Mouse (Mus musculus) embryonic facial prominence, embryonic 11.5 days (tissue): Measurements from ENCODE around the gene Col1a1. TPM values are rescaled to one million over a fixed set of nuclear protein-coding genes. Genes with fewer than 3 reads are reported as not detected.
"Not testable (repeated sequence)": the region's sequence is repeated elsewhere in the genome, so short reads cannot be mapped to it uniquely, and the experiment has no call there.

Source experiments
- ATAC-seq: fragments of 200-750 bp; cut with Nextera tagmentation; replicated peaks from 2 replicates; pipeline ENCODE4 v1.8.0; 2017; ENCODE audit warnings: low read depth; ENCODE audit not compliant: insufficient number of reproducible peaks, low FRiP score, low TSS enrichment
- DNase-seq: peaks from one replicate; pipeline ENCODE4 v3.0.0-alpha.2; 2015; ENCODE audit warnings: low spot score
- H3K27ac ChIP-seq: fragments of 300-500 bp; sonication (generic); replicated peaks from 2 replicates; pipeline ENCODE4 v1.5.1; 2014; ENCODE audit warnings: mild to moderate bottlenecking, low read depth, low read length, control low read depth
- H3K27me3 ChIP-seq: fragments of 300-500 bp; sonication (generic); 2 replicates; pipeline ENCODE4 v1.6.1; 2014; ENCODE audit warnings: mild to moderate bottlenecking, low read length, moderate library complexity, mixed read lengths; ENCODE audit not compliant: control insufficient read depth, insufficient read depth
- H3K36me3 ChIP-seq: fragments of 300-500 bp; sonication (generic); replicated peaks from 2 replicates; pipeline ENCODE4 v1.6.1; 2014; ENCODE audit warnings: low read depth, mild to moderate bottlenecking, low read length, moderate library complexity, mixed read lengths; ENCODE audit not compliant: control insufficient read depth, insufficient read depth
- H3K4me1 ChIP-seq: fragments of 300-500 bp; sonication (generic); 2 replicates; pipeline ENCODE4 v1.6.1; 2014; ENCODE audit warnings: low read length, mixed read lengths; ENCODE audit not compliant: control insufficient read depth, insufficient read depth
- H3K4me2 ChIP-seq: fragments of 300-500 bp; sonication (generic); 2 replicates; pipeline ENCODE4 v1.6.1; 2014; ENCODE audit warnings: low read depth, mild to moderate bottlenecking, control low read depth, low read length, moderate library complexity
- H3K4me3 ChIP-seq: fragments of 300-500 bp; sonication (generic); 2 replicates; pipeline ENCODE4 v1.5.1; 2014; ENCODE audit warnings: low read depth, low read length, control low read depth
- H3K9ac ChIP-seq: fragments of 300-500 bp; sonication (generic); replicated peaks from 2 replicates; pipeline ENCODE4 v1.6.1; 2014; ENCODE audit warnings: mild to moderate bottlenecking, control low read depth, low read length
- H3K9me3 ChIP-seq: fragments of 300-500 bp; sonication (generic); replicated peaks from 2 replicates; pipeline ENCODE4 v1.6.1; 2016; ENCODE audit warnings: mild to moderate bottlenecking, low read length, inconsistent platforms, mixed read lengths; ENCODE audit not compliant: control insufficient read depth
- WGBS: fragments of 180-500 bp; shearing (Covaris S2); extraction: QIAGEN DNeasy Blood & Tissue Kit; methylation state at CpG from one replicate; pipeline ENCODE4 v1.1.7; 2014; 5-methylcytosine and 5-hydroxymethylcytosine counted together
- polyA plus RNA-seq: library from polyadenylated mRNA; unstranded; fragments of >200 nt; fragmentation: Nextera tagmentation; extraction: Ambion mirVana; gene quantifications from 2 replicates; pipeline ENCODE4 v1.2.1, GENCODE M21; 2014

Col1a1 gene
- polyA plus RNA-seq, 1 experiment from 2014 or later, result 93.8 TPM

DNA sequence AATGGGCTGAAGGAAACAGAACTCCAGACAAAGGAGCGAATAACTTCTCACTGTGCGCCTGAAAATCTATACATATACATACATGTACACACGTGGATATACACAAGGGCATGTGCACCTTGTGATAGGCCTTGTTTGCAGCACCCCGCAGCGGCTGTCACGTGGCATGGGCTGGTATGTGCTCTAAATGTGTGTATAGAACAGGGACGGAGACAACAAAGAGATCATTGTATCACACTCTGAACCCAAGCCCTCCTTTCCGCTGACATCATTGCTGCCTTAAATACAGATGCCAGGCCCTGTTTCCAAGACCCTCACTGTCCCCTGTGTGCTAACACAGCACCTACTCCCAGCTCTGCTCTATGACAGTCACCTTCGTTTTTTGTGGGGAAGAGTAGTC is 19.1 kb downstream of the Col1a1 start:
- ATAC-seq, result no peak
- H3K9ac ChIP-seq, result no peak overlapping the region
- no peak overlapping the region for H3K27ac ChIP-seq
- WGBS, result 48% methylated on average over 9 of the region's 9 CpGs
- DNase-seq, result peak; percentile 36
- H3K36me3 ChIP-seq, result peaks cover 7% of the 10 kb centered on the region
- no peak overlapping the region for H3K4me3 ChIP-seq
- H3K4me2 ChIP-seq, result no peak overlapping the region
- H3K27me3 ChIP-seq, result no peaks in the 10 kb centered on the region
- no peaks in the 10 kb centered on the region for H3K9me3 ChIP-seq
- H3K4me1 ChIP-seq, result no peaks in the 10 kb centered on the region; the same call in 1 of the 2 replicates

- ATAC-seq (no peak), DNase-seq (no peak)
- no peak overlapping the region for H3K9ac ChIP-seq
- no peaks in the 10 kb centered on the region; the same call in 1 of the 2 replicates for H3K4me1 ChIP-seq
- WGBS, result 79% methylated on average over 9 of the region's 9 CpGs
- H3K27me3 ChIP-seq, result no peaks in the 10 kb centered on the region
- no peak overlapping the region for H3K27ac ChIP-seq
- no peaks in the 10 kb centered on the region for H3K9me3 ChIP-seq
- no peak overlapping the region for H3K4me2 ChIP-seq
- no peaks in the 10 kb centered on the region for H3K36me3 ChIP-seq
- no peak overlapping the region for H3K4me3 ChIP-seq
Measured at GRCm38 (mm10) chr11:94957693-94958064, 21.7 kb downstream of the Col1a1 start.

- WGBS, result 14% methylated on average over 8 of the region's 8 CpGs
- no peak overlapping the region for H3K4me2 ChIP-seq
- H3K36me3 ChIP-seq, result no peaks in the 10 kb centered on the region
- no peaks in the 10 kb centered on the region for H3K9me3 ChIP-seq
- no peak overlapping the region for H3K4me3 ChIP-seq
- H3K9ac ChIP-seq, result peak overlapping the region; percentile 14
- DNase-seq, result peak; percentile 29
- no peaks in the 10 kb centered on the region for H3K27me3 ChIP-seq
- H3K4me1 ChIP-seq, result no peaks in the 10 kb centered on the region; the same call in 1 of the 2 replicates
- peak; percentile 53; the same call in 1 of the 2 replicates for ATAC-seq
- no peak overlapping the region for H3K27ac ChIP-seq
Measured at GRCm38 (mm10) chr11:94958065-94958858, 22.2 kb downstream of the Col1a1 start.

- Histone ChIP-seq H3K36me3 (no peaks in the 10 kb centered on the region), H3K9me3 (no peaks in the 10 kb centered on the region), H3K9ac (no peak overlapping the region), H3K4me3 (no peak overlapping the region), H3K27me3 (no peaks in the 10 kb centered on the region), H3K4me2 (no peak overlapping the region), H3K27ac (no peak overlapping the region), H3K4me1 (no peaks in the 10 kb centered on the region; the same call in 1 of the 2 replicates)
- WGBS, result 72% methylated on average over 5 of the region's 5 CpGs
- DNase-seq, result no peak
- 0 out of 2 replicates have a peak, but pooled peaks have one; percentile 37 for ATAC-seq
Measured at GRCm38 (mm10) chr11:94962534-94963101, 26.6 kb downstream of the Col1a1 start.

GRCm38 (mm10) chr11:94967419-94967818 is 31.4 kb downstream of the Col1a1 start, which contains the start of gene Hils1:
TSS of gene Hils1 (plus strand) at chr11:94967593.
- Histone ChIP-seq H3K9ac (no peak within 1 kb of the TSS), H3K27ac (no peak within 1 kb of the TSS), H3K36me3 (no peaks in the 10 kb centered on the region), H3K27me3 (no peaks in the 10 kb centered on the region), H3K4me3 (no peak within 1 kb of the TSS), H3K4me2 (no peak within 1 kb of the TSS), H3K4me1 (no peaks in the 10 kb centered on the region), H3K9me3 (no peaks in the 10 kb centered on the region)
- no peak for DNase-seq
- ATAC-seq, result no peak
- 45% methylated on average over 4 of the region's 4 CpGs for WGBS

- Histone ChIP-seq H3K36me3 (no peaks in the 10 kb centered on the region), H3K27me3 (no peaks in the 10 kb centered on the region), H3K9ac (no peak overlapping the region), H3K4me2 (no peak overlapping the region), H3K27ac (no peak overlapping the region), H3K9me3 (no peaks in the 10 kb centered on the region), H3K4me3 (no peak overlapping the region), H3K4me1 (no peaks in the 10 kb centered on the region)
- DNase-seq, result no peak
- WGBS, result 81% methylated on average over 7 of the region's 7 CpGs
- no peak for ATAC-seq
Measured at GRCm38 (mm10) chr11:94968187-94968586, 32.2 kb downstream of the Col1a1 start.

DNA sequence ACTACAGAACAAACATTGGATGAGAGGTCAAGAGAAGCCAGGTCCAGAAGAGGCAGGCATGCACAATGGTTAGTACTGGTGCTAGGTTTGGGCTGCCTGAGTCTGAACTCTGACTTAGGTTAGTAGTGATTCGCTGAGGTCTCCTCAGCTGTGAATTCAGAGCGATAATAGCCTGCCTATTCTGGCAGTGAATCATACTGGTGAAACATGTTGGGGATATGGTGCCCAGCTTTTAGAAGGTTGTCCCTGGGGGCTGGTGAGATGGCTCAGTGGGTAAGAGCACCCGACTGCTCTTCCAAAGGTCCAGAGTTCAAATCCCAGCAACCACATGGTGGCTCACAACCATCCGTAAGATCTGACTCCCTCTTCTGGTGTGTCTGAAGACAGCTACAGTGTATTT is 33.7 kb downstream of the Col1a1 start:
- not testable (repeated sequence) for H3K4me2 ChIP-seq, H3K9me3 ChIP-seq, H3K4me1 ChIP-seq, ATAC-seq, H3K27ac ChIP-seq, H3K9ac ChIP-seq, H3K36me3 ChIP-seq, H3K4me3 ChIP-seq, H3K27me3 ChIP-seq, DNase-seq
- 91% methylated on average over 4 of the region's 4 CpGs for WGBS
